Mouse (Mus musculus): ENCODE data around the gene Vps51. TPM values are rescaled to one million over a fixed set of nuclear protein-coding genes. Genes with fewer than 3 reads are reported as not detected.
A peak's percentile ranks its signal among the peaks of the same experiment; 100 is the strongest.

Gene Vps51
- 100 to 1,000 TPM in 1 of 2 experiments, 10 to 100 TPM in 1; 96.5 to 103 TPM for total RNA-seq (2021)
- long read RNA-seq, experiment 1, transcript Vps51-201 (10 exons, 2,675 nt): major isoform, 66 of 94 reads
- long read RNA-seq, experiment 1, partial matches to known transcripts: 9 of 94 reads
- long read RNA-seq, experiment 1, other reads (novel, unspliced or antisense): 14 of 94 reads
- long read RNA-seq, experiment 2, transcript Vps51-201 (10 exons, 2,675 nt): major isoform, 89 of 132 reads
- long read RNA-seq, experiment 2, transcript Vps51-208 (2 exons, 840 nt): minor isoform, 5 of 132 reads
- long read RNA-seq, experiment 2, partial matches to known transcripts: 11 of 132 reads
- long read RNA-seq, experiment 2, other reads (novel, unspliced or antisense): 27 of 132 reads

DNA sequence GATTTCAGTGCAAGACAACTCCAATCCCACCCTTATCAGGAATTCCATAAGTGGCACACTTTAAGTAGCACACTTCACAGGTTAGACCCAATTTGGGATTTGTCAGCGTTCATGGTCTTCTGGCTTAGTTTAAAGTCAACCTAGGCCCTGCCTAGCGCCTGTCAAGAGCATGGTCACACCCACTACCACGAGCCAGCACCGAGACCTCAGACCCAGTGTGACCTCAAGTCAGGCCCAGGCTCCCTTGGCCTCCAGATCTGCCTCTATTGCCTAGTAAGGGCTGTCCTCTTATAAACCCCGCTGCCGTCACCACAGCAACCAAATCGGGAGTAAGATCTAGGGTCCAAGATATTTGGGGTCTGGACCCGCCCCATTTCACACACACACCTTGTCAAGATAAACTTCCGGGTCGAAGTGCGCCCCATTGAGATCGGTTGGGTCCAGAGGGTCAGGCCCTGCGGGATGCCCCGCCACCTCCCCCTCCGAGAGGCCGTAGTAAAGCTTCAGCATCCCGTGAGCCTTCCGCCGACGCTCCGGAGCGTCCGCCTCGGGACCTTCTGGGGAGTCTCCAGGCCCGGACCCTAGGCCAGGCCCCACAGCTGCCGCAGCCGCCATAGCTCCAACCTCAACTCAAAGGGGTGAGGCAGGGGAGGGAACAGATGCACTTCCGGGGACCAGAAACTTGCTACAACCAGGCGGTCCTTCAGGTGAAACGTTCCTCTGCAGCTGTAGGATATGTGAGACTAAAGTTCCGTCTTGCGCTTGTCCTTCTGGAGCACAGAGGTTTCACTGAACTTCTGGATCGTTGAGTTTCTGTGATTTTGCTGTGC, at the start of gene Vps51:
Vps51 (minus strand) TSS at position 668 of the 830 bp plus-strand sequence.
- Histone ChIP-seq H3K27ac (peak within 1 kb of the TSS; percentile 95), H3K4me3 (peak within 1 kb of the TSS; percentile 72)
- no peak for TF ChIP-seq CTCF (conservative IDR thresholded peaks at IDR 0.05)
- DNase-seq (ENCODE audit: low spot score in 2 of 2): peak; percentile 86 to 89

DNA sequence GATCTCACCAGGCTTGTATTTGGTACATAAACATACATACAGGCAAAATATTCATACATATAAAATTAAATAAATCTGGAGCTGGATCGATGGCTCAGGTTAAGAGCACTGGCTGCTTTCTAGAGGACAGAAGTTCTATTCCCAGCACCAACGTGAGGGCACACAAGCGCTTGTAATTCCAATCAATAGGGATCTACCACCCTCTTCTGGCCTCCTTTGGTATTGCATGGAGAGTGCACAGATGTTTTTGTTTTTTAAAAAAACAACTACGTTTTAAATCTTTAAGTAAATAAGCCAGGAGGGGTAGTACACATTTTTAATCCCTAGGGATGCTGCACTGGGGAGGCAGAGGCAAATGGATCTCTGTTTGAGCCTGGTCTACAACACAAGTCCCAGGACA, 49.3 kb upstream of the Vps51 start:
- H3K27ac ChIP-seq: no peak overlapping the region
- H3K4me3 ChIP-seq: no peak overlapping the region
- peak; percentile 86 for TF ChIP-seq CTCF (conservative IDR thresholded peaks at IDR 0.05)
- DNase-seq (ENCODE audit: low spot score in 2 of 2): peak in 1 of 2 experiments; percentile 56

DNA sequence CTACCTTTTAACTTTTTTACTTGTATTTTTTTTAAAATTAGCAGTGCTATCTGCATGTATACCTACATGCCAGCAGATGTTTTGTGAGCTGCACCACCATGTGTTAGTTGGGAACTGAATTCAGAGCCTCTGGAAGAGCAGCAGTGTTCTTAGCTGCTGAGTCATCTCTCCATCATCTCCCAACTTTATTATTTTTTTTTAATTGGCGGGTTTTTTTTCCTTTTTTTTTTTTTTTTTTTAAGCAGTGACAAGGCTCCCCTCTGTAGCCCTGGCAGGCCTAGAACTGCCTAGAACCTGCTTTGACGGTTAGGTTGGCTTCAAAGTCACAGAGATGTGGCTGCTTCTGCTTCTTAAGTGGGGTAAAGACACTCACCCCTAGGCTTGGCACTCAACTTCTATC, 47.9 kb upstream of the Vps51 start:
- Histone ChIP-seq H3K27ac (no peak overlapping the region), H3K4me3 (no peak overlapping the region)
- TF ChIP-seq CTCF (conservative IDR thresholded peaks at IDR 0.05): no peak

DNA sequence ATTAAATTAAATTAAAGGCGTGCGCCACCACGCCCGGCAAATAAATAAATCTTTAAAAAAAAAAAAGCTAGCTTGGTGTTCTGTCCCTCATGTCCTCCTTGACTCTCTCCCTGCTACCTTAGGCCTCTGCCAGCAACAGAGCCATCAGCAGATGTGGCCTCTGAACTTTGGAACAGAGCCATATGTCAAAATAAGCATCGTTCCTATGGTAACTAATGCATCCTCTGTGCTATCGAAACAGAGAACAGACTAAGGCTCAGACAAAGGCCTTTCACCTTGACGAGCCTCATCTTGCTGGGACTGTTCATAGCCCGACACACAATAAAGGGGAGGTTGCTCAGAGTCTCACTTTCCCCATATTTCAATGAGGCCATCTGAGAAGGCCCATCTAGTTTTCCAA, 46.3 kb upstream of the Vps51 start:
- H3K27ac ChIP-seq: no peak overlapping the region
- H3K4me3 ChIP-seq: no peak overlapping the region
- no peak for TF ChIP-seq CTCF (conservative IDR thresholded peaks at IDR 0.05)
- DNase-seq (ENCODE audit: low spot score in 2 of 2): no peak

More for the DNA sequence above, 47.9 kb upstream of the Vps51 start:
- DNase-seq (ENCODE audit: low spot score in 2 of 2): no peak

DNA sequence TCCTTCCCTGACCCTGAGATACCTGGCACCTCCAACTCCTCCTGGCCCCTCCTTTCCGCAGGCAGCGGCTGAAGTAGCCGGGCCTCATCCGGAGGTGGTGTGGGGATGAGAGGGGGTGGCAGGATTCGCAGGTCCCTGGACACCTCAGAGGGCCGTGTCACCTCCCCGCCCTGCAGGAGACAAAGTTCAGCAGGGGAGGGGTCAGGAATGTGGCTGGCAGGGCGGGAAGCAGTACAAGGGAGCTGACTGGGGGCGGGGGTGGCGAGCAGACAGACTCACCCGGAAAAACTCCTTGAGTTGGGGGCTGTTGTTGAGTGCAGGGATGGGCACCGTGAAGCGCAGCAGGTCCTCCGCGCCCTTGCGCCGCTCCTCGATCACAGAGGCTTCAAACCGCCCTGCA, 44.7 kb upstream of the Vps51 start:
- Histone ChIP-seq H3K4me3 (no peak overlapping the region), H3K27ac (no peak overlapping the region)
- no peak for DNase-seq (ENCODE audit: low spot score in 2 of 2)
- TF ChIP-seq CTCF (conservative IDR thresholded peaks at IDR 0.05): no peak

DNA sequence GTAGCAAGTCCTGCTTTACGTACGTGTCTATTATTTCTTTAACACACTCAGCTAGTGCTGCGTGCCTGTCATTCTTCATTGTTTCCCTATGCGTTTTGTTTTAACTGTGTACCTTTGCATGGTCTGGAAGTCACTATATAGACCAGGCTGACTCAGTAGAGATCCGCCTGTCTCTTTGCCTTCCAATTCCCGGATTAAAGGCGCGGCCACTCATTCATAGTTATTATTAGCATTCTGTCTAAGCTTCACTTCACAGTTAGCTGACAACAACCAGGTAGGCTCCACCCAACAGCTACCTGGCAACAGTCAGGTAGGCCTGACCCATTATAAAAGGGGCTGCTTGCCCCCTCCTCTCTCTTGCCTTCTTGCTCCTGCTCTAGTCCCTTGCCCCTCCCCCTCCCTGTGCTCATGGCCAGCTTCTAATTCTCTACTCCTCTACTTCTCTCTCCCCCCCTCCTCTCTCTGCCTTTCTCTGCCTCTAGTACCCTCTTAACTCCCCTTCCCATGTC, 41.7 kb upstream of the Vps51 start:
- no peak for DNase-seq (ENCODE audit: low spot score in 2 of 2)
- Histone ChIP-seq H3K27ac (peak overlapping the region; percentile 95), H3K4me3 (peak overlapping the region; percentile 80)
- TF ChIP-seq CTCF (conservative IDR thresholded peaks at IDR 0.05): no peak

DNA sequence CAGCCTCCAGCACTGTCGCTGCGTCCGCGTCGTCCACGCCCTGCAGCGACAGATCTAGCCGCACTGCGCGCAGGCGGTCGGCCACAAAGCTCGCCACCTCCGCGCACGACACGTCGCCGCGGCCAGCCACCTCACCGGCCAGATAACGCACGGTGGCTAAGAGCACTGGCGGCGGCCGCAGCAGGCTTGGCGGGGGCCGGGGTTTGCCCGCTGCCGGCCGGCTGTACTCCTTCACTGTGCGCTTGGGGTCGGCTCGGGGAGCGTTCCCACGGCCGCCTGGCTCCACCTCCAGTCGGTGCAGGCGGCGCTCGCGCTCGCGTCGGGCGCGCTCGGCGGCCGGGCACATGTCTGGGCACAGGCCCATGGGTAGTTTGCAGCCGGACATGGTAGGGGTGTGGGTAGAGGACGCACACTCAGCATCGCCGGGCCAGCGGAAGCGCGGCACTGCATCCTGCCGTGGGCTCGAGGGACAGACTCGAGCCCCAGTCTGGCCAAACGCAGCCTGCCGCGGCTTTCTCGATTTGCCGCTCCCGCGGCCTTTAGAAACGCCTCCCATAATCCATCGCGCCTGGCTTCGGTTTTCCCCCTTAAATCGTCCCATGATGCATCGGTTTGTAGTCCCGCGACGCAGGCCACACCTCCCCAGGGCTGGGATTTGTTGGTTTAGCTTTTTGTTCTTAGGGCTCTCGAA, 41.1 kb upstream of the Vps51 start, which contains the start of gene Sac3d1:
Sac3d1 (minus strand) TSS at position 665 of the 691 bp plus-strand sequence.
- H3K27ac ChIP-seq: peak within 1 kb of the TSS; percentile 95
- DNase-seq (ENCODE audit: low spot score in 2 of 2): peak; percentile 91 to 92
- TF ChIP-seq CTCF (conservative IDR thresholded peaks at IDR 0.05): peak; percentile 38; the same call in 1 of the 2 replicates
- H3K4me3 ChIP-seq: peak within 1 kb of the TSS; percentile 80

DNA sequence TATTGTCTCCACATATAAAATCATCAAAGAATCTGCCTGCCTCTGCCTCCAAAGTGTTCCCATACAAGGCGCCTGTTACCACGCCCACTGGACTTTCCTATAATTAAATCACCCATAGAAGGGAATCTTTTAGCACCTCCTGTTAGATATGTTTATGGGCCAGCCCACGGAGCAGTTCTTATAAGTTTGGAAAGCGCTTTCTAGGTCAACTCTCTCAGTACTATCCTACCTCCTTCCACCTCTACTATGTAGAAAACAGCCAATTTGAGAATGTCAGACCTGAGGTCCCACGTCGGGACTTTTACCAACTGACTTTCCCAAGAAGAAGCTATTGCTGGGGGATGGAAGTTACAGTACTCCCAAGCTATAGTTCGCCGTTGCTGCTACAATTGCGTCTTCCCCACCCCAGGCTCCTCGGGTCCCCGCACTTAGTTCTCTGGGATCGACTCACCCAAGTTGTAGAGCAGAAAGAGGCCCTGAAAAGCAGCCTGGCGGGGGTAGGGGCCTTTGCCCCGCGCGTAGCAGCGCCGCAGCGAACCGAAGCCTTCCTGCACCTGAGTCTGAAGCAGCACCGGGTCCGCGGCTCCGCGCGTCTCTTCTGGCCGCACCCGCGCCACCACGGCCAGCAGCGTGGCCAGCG, 40.4 kb upstream of the Vps51 start:
- no peak for DNase-seq (ENCODE audit: low spot score in 2 of 2)
- Histone ChIP-seq H3K27ac (peak overlapping the region; percentile 95), H3K4me3 (peak overlapping the region; percentile 80)
- TF ChIP-seq CTCF (conservative IDR thresholded peaks at IDR 0.05): no peak

DNA sequence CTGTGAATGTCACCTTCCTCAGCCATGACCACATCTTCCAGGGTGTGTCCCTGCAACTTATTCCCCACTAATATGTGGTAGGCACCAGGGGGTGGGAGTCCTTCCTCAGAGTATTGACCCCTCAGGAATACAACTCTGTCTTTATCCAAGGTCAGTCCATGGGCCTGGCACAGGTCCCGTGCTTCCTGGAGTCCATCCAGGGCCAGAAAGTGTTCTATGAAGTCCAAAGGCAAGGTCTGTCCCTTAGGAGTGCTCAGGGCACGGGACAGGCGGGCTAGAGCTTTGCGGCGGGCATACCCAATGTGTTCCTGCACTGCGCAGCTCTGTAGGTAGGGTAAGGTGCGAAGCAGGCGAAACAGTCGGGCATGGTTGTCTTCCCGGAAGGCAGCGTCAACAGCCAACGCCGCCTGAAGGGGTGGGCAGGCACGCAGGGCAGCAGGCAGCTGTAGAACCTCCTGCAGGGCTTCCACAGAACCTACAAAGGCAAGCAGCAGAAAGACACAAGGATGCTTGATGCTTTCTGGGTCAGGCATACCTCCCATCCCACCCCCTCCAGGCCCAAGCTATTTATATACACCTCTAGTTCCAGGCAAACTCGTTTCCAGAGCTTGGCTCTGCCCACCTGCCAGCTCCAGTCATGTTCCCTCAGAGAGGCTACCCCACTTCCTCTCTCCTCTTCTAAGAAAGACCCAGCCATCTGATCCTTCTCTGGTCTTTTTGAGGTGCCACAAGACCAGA, 39.3 kb upstream of the Vps51 start:
- Histone ChIP-seq H3K4me3 (no peak overlapping the region), H3K27ac (no peak overlapping the region)
- no peak for DNase-seq (ENCODE audit: low spot score in 2 of 2)
- TF ChIP-seq CTCF (conservative IDR thresholded peaks at IDR 0.05): no peak

DNA sequence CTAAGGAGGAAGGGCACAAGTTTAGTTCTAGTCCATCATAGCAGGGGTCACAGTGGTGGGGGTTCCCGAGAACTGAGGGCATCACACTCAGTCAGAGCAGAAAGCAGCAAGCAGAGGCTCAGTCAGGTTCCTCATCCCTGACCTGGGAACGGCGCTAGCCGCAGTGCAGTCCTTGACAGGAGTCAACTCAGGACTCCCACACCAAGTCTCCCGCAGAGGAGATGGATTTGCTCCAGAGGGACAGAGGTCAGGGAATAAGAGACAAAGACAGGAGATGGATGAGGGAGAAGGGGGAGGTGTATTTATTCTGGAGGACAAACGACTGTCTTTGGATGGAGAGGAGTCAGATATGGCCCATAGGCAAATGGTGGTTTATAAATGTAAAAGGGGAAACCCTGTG, 36.1 kb upstream of the Vps51 start:
- DNase-seq (ENCODE audit: low spot score in 2 of 2): no peak
- no peak overlapping the region for H3K4me3 ChIP-seq
- no peak overlapping the region for H3K27ac ChIP-seq
- no peak for TF ChIP-seq CTCF (conservative IDR thresholded peaks at IDR 0.05)

DNA sequence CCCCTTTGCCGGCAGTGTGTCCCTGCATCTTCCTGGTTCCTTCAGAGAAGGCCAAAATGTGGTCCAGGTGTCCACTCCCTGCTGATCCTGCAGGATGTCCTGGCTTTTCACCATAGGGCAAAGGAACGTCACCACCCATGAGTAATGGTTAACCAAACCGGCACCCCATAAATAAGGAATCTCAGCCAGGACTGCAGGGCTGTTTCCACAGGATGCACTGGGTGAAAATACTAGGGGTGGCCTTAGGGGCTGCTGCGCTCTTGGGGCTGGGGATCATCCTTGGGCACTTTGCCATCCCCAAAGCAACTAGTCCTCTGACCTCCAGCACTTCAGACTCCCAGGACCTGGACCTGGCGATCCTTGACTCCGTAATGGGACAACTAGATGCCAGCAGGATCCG, 28.6 kb upstream of the Vps51 start, which contains the start of gene Naaladl1:
Naaladl1 (plus strand) TSS at position 197 of the 400 bp plus-strand sequence.
- TF ChIP-seq CTCF (conservative IDR thresholded peaks at IDR 0.05): no peak
- H3K27ac ChIP-seq: no peak within 1 kb of the TSS
- no peak for DNase-seq (ENCODE audit: low spot score in 2 of 2)
- H3K4me3 ChIP-seq: no peak within 1 kb of the TSS

Measured in layer of hippocampus, adult 2 months (tissue).